Mouse (Mus musculus) cerebellum, adult 2 months (tissue): ENCODE data around the gene Fam71e2.

Experiments used
- CTCF ChIP-seq: fragments of 200-500 bp; IDR thresholded peaks from 2 replicates; pipeline ENCODE4 v1.5.1; 2011; ENCODE audit warnings: low read depth, mild to moderate bottlenecking, control low read depth, low read length, moderate library complexity, borderline replicate concordance; ENCODE audit not compliant: insufficient read depth
- POLR2A ChIP-seq: fragments of 200-500 bp; IDR thresholded peaks from 2 replicates; pipeline ENCODE4 v1.6.1; 2011; ENCODE audit warnings: low read length, control low read depth, borderline replicate concordance; ENCODE audit not compliant: insufficient read depth

DNA sequence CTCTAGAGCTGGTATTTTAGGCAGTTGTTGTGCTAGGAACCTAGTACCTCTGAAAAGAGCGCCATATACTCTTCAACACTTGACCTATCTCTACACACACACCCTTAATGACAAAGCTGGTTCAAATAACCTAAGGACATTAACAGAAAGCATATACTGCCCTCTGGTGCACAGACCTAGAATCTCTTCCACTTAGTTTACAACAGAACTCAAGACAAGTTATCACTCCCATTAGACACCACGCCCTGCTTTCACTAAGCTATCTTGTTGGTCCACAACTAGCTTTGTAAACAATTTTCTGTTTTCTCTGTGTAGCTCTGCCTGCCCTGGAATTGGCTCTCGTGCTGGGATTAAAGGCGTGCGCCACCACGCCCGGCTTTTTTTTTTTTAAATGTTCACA, 35.6 kb upstream of the Fam71e2 start:
- TF ChIP-seq POLR2A (no peak), CTCF (0 out of 2 replicates have a peak, but pooled peaks have one; percentile 11)
